Mouse (Mus musculus): ENCODE results near the gene Gal3st2b. TPM values are rescaled to one million over a fixed set of nuclear protein-coding genes. Genes with fewer than 3 reads are reported as not detected.
"Not testable (repeated sequence)": the region's sequence is repeated elsewhere in the genome, so short reads cannot be mapped to it uniquely, and the experiment has no call there.

Gal3st2b gene
- polyA plus RNA-seq, 1 experiment from 2014 or later = not detected

DNA sequence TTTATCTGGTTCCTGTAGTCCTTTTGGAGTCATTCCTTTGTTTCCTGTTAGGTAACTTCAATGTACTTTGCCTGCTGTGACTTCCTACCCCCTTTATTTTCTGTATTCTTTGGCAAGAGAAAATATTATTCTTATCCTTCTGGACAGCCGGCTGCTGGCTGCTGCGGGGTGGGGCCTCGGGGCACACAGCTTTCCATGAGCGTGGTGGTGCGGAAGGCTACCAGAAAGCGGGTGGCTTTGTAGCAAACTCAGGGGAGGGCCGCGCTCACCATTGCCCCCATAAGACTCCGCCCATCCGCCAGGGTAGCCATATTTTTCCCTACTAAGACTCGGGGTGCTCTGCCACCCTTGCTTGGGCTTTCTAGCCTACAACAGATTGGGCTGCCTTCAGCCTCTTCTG, 31.0 kb downstream of the Gal3st2b start:
- not testable (repeated sequence) for H3K4me2 ChIP-seq; H3K4me3 ChIP-seq (ENCODE audit: low read depth, low read length); H3K4me1 ChIP-seq (replicated peaks; ENCODE audit: control insufficient read depth, insufficient read depth, low read length); H3K27ac ChIP-seq (ENCODE audit: low read depth, low read length); DNase-seq (ENCODE audit: low spot score); H3K36me3 ChIP-seq (ENCODE audit: control insufficient read depth, insufficient read depth, low read length); H3K9me3 ChIP-seq (ENCODE audit: control insufficient read depth, low read length); H3K27me3 ChIP-seq (replicated peaks; ENCODE audit: control insufficient read depth, insufficient read depth, low read length); H3K9ac ChIP-seq (ENCODE audit: low read depth, low read length); ATAC-seq (replicated peaks; ENCODE audit: low FRiP score)
- WGBS = no CpG with 5 or more reads among the region's 11 CpGs

DNA sequence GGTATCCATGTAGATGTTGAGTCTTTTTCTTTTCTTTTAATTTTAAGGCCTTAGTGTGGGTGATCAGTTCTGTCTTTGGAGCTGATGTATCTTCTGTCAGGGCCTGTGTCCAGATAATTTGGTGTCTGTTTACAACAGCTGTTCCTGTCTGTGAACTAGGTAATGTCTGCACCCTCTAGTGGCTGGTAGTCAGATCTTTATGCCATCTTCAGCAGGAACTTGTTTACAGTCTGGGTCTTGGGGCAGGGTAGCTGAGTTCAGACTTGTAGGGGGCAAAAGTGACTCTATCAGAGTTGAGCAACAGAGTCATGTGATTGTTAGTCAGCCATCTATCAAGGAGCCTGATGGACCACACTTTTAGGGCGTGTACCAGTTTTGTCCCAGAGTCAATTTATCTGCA, 48.4 kb downstream of the Gal3st2b start:
- not testable (repeated sequence) for H3K4me1 ChIP-seq (replicated peaks; ENCODE audit: control insufficient read depth, insufficient read depth, low read length)

DNA sequence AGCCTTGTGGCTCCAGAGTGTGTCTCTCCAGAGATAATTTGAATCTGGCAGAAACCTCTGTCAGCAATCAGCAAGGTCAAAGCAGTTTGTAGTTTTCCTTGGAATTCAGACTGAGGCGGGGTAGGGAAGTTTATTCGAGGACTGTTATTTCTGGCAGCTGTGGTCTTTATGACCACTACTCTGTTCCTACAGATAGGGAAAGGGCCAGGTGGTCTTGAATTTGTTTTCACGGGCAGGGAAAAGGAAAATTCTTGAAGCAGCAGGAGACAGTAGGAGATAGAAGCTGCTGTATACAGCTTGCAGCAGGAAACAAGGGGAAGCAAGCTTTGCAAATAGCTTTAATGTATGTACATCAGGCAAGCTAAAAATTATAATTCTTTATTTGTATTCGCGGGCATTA, 52.3 kb downstream of the Gal3st2b start:
- not testable (repeated sequence) for H3K4me2 ChIP-seq; ATAC-seq (replicated peaks; ENCODE audit: low FRiP score); H3K9me3 ChIP-seq (ENCODE audit: control insufficient read depth, low read length); DNase-seq (ENCODE audit: low spot score); H3K4me3 ChIP-seq (ENCODE audit: low read depth, low read length); H3K4me1 ChIP-seq (replicated peaks; ENCODE audit: control insufficient read depth, insufficient read depth, low read length); H3K27me3 ChIP-seq (replicated peaks; ENCODE audit: control insufficient read depth, insufficient read depth, low read length); H3K9ac ChIP-seq (ENCODE audit: low read depth, low read length); H3K36me3 ChIP-seq (ENCODE audit: control insufficient read depth, insufficient read depth, low read length); H3K27ac ChIP-seq (ENCODE audit: low read depth, low read length)
- 25% methylated on average over 2 of the region's 5 CpGs for WGBS

More for the DNA sequence above, 48.4 kb downstream of the Gal3st2b start:
- H3K9me3 ChIP-seq (ENCODE audit: control insufficient read depth, low read length); H3K4me2 ChIP-seq; H3K27me3 ChIP-seq (replicated peaks; ENCODE audit: control insufficient read depth, insufficient read depth, low read length); ATAC-seq (replicated peaks; ENCODE audit: low FRiP score); H3K27ac ChIP-seq (ENCODE audit: low read depth, low read length); H3K36me3 ChIP-seq (ENCODE audit: control insufficient read depth, insufficient read depth, low read length); DNase-seq (ENCODE audit: low spot score); H3K9ac ChIP-seq (ENCODE audit: low read depth, low read length); H3K4me3 ChIP-seq (ENCODE audit: low read depth, low read length): not testable (repeated sequence)
- WGBS = no CpG with 5 or more reads among the region's 1 CpGs

DNA sequence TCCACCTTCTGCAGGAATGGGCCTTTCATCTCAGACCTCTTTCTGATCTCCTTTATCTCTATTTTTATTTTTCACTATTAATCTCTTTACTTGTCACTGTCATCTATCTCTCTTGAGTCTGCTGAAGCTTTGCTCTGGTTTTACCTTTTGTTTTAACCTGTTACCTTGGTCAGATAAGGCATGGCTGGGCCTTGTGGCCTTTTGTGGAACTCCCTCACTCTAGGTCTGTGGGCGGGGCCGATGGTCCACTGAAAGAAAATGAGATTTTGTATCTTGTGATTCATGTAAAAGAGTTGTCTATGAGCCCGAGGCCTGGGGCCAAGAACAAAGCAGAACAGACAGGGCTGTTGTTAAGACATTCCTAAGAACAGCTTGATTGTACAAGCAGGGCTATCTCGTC, 52.7 kb downstream of the Gal3st2b start:
- not testable (repeated sequence) for ATAC-seq (replicated peaks; ENCODE audit: low FRiP score)

DNA sequence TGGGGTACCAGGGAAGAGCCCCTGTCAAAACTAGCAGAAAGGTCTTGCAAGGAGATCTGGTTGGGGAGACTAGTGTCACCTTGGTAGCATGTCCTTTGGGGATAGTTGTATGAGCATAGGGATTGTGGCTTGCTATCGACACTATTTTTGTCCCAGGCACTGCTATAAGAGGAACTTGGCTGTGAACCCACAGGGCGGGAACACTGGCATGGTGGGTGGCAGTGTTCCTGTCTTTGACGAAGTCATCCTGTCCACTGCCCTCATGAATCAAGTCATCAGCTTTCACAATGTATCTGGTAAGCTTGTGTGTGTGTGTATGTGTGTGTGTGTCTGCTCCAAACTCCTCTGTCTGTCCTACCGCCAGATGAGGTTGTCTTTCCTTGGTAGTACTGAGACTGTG, 57.7 kb downstream of the Gal3st2b start:
- not testable (repeated sequence) for H3K4me3 ChIP-seq (ENCODE audit: low read depth, low read length); ATAC-seq (replicated peaks; ENCODE audit: low FRiP score); H3K9ac ChIP-seq (ENCODE audit: low read depth, low read length); H3K9me3 ChIP-seq (ENCODE audit: control insufficient read depth, low read length); H3K36me3 ChIP-seq (ENCODE audit: control insufficient read depth, insufficient read depth, low read length); H3K4me2 ChIP-seq; H3K4me1 ChIP-seq (replicated peaks; ENCODE audit: control insufficient read depth, insufficient read depth, low read length); H3K27me3 ChIP-seq (replicated peaks; ENCODE audit: control insufficient read depth, insufficient read depth, low read length); DNase-seq (ENCODE audit: low spot score); H3K27ac ChIP-seq (ENCODE audit: low read depth, low read length)
- WGBS = 57% methylated on average over 1 of the region's 4 CpGs

More for the DNA sequence above, 52.7 kb downstream of the Gal3st2b start:
- not testable (repeated sequence) for H3K27ac ChIP-seq (ENCODE audit: low read depth, low read length); H3K9ac ChIP-seq (ENCODE audit: low read depth, low read length); H3K4me2 ChIP-seq; H3K9me3 ChIP-seq (ENCODE audit: control insufficient read depth, low read length); DNase-seq (ENCODE audit: low spot score); H3K36me3 ChIP-seq (ENCODE audit: control insufficient read depth, insufficient read depth, low read length); H3K4me3 ChIP-seq (ENCODE audit: low read depth, low read length); H3K27me3 ChIP-seq (replicated peaks; ENCODE audit: control insufficient read depth, insufficient read depth, low read length); H3K4me1 ChIP-seq (replicated peaks; ENCODE audit: control insufficient read depth, insufficient read depth, low read length)
- WGBS = no CpG with 5 or more reads among the region's 4 CpGs

DNA sequence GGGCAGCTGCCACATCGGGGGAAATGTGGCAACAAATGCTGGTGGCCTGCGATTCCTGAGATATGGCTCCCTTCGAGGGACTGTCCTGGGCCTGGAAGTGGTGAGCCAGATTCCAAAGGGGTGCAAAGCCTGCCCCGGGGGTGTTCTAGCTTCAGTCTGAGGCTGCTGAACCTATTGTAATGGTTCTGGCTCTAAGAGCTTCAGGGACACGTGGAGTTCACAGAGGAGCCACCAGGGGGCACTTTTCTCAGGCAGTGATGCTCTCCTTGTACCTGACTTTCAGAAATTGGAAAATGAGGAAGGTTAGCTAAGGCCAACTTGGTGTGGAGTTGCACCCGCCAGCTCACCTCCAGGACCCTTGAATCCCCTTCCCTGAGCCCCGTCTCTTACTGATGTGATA, 60.2 kb downstream of the Gal3st2b start:
- H3K27ac ChIP-seq (ENCODE audit: low read depth, low read length); DNase-seq (ENCODE audit: low spot score); H3K27me3 ChIP-seq (replicated peaks; ENCODE audit: control insufficient read depth, insufficient read depth, low read length); H3K4me3 ChIP-seq (ENCODE audit: low read depth, low read length); ATAC-seq (replicated peaks; ENCODE audit: low FRiP score); H3K4me2 ChIP-seq; H3K36me3 ChIP-seq (ENCODE audit: control insufficient read depth, insufficient read depth, low read length); H3K9me3 ChIP-seq (ENCODE audit: control insufficient read depth, low read length); H3K9ac ChIP-seq (ENCODE audit: low read depth, low read length); H3K4me1 ChIP-seq (replicated peaks; ENCODE audit: control insufficient read depth, insufficient read depth, low read length): not testable (repeated sequence)
- WGBS = no CpG with 5 or more reads among the region's 7 CpGs

DNA sequence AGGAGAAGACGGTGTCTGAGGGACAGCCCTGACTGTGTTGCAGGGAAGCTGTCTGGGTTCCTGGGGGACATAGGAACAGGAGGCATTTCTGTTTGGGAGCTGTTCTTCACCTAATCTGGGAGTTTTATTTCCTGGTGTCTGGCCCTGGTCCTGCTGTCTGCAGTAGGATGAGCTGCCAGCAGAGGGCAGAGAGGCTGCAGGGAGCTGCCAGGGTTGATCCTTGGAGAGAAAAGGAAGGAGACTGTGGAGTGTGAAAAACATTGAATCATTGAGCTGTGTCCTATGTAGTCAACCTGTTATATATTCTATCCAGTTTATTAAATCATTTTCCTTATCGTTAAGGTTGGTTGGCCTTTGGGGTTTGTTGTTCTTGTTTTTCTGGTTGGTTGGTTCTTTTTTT, 62.8 kb downstream of the Gal3st2b start:
- not testable (repeated sequence) for H3K9me3 ChIP-seq (ENCODE audit: control insufficient read depth, low read length); H3K36me3 ChIP-seq (ENCODE audit: control insufficient read depth, insufficient read depth, low read length); H3K27ac ChIP-seq (ENCODE audit: low read depth, low read length); H3K4me3 ChIP-seq (ENCODE audit: low read depth, low read length); ATAC-seq (replicated peaks; ENCODE audit: low FRiP score); H3K4me1 ChIP-seq (replicated peaks; ENCODE audit: control insufficient read depth, insufficient read depth, low read length); H3K9ac ChIP-seq (ENCODE audit: low read depth, low read length); H3K4me2 ChIP-seq; H3K27me3 ChIP-seq (replicated peaks; ENCODE audit: control insufficient read depth, insufficient read depth, low read length); DNase-seq (ENCODE audit: low spot score)
- WGBS = no CpG with 5 or more reads among the region's 2 CpGs

DNA sequence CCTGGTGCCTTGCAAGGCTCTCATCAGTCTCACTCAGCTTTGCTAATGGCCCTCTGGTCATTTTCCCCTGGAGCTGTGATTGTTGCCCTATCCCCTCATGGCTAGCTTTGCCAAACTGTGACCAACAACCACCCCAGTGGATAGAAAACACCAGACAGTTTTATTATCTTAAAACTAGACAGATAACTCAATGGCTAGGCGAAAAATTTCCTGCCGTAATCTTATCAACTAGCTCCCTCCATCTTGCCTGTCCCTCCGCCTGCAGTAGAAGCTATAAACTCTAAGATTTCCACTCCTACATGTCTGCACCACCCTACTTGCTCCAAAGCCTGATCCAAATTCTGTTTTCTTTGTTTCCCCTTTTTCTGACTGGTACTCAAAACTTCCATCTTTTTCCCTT, 68.1 kb downstream of the Gal3st2b start:
- Histone ChIP-seq H3K4me1 (replicated peaks; ENCODE audit: control insufficient read depth, insufficient read depth, low read length) (no peaks in the 10 kb centered on the region), H3K9ac (ENCODE audit: low read depth, low read length) (no peak overlapping the region), H3K9me3 (ENCODE audit: control insufficient read depth, low read length) (no peaks in the 10 kb centered on the region), H3K4me2 (no peak overlapping the region), H3K27ac (ENCODE audit: low read depth, low read length) (no peak overlapping the region), H3K4me3 (ENCODE audit: low read depth, low read length) (no peak overlapping the region), H3K36me3 (ENCODE audit: control insufficient read depth, insufficient read depth, low read length) (no peaks in the 10 kb centered on the region), H3K27me3 (replicated peaks; ENCODE audit: control insufficient read depth, insufficient read depth, low read length) (no peaks in the 10 kb centered on the region)
- ATAC-seq (replicated peaks; ENCODE audit: low FRiP score) = no peak
- no peak for DNase-seq (ENCODE audit: low spot score)
- WGBS = 58% methylated on average over 3 of the region's 3 CpGs

DNA sequence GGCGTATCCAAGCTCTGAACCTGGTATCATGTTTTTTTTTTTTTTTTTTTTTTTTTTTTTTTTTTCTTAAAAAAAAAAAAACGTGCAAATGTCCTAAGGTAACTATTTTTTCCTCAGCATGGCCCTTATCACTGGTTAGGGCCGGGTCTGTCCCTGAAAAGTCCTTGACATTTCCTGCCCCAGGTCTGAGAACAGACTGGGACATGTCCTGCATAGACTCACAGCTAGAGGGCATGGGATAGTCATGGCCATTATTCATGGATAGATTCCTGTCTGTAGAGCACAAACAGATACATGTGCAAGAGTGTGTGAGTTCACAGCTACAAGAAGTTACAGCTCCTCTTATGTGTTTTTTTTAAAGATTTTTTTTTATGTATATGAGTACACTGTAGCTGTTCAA, 70.7 kb downstream of the Gal3st2b start:
- no peak overlapping the region for H3K27ac ChIP-seq (ENCODE audit: low read depth, low read length)
- H3K9me3 ChIP-seq (ENCODE audit: control insufficient read depth, low read length) = no peaks in the 10 kb centered on the region
- H3K4me1 ChIP-seq (replicated peaks; ENCODE audit: control insufficient read depth, insufficient read depth, low read length) = no peaks in the 10 kb centered on the region
- DNase-seq (ENCODE audit: low spot score) (no peak), ATAC-seq (replicated peaks; ENCODE audit: low FRiP score) (no peak)
- H3K4me3 ChIP-seq (ENCODE audit: low read depth, low read length) = no peak overlapping the region
- no peaks in the 10 kb centered on the region for H3K36me3 ChIP-seq (ENCODE audit: control insufficient read depth, insufficient read depth, low read length)
- WGBS = 47% methylated on average over 3 of the region's 3 CpGs
- no peak overlapping the region for H3K4me2 ChIP-seq
- H3K9ac ChIP-seq (ENCODE audit: low read depth, low read length) = no peak overlapping the region
- no peaks in the 10 kb centered on the region for H3K27me3 ChIP-seq (replicated peaks; ENCODE audit: control insufficient read depth, insufficient read depth, low read length)

All from liver, embryonic 11.5 days (tissue).